Mouse (Mus musculus) embryo, embryonic 10 days (tissue): ENCODE measurements around the gene Eprs.
A peak's percentile ranks its signal among the peaks of the same experiment; 100 is the strongest.

Experiments used
- DNase-seq: peaks from one replicate; pipeline ENCODE4 v3.0.0-alpha.2; 2015; ENCODE audit warnings: low spot score

The Eprs gene

DNA sequence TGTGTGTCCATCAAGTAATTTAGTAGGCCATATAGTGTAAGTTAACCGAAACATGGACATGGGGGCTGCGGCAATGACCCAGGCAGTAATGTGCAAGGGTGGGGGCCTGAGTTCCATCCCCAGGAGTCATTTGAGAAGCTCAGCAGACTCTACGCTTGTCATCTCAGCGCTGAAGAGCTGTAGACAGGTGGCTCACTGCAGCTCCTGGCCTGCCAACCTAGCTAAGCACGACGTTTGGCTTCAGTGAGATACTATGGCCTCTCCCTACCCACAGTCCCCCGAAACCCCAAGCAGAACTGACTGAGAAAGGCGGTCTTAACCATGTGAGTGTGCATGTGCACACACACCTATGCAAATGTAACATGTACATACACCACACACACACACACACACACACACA is 88.2 kb downstream of the Eprs start:
- DNase-seq, result no peak

DNA sequence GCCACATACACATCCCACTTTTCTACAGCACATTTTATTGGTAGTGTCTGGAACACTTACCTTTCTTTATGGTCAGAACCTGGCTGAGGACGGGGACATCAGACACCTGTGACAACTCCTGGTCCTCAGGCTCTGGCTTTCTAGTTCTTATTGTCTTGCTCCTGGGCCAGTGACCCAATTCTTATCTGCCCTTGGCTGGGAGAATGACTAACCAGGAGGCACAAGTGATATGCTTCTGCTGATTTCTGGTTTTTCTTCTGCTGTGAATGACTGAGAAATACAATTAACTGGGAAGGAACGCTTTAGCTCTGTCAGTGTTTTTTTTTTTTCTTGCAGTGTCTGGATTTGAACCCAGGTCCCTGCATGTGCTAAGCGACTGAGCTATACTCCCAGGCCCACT is 88.7 kb downstream of the Eprs start:
- no peak for DNase-seq

DNA sequence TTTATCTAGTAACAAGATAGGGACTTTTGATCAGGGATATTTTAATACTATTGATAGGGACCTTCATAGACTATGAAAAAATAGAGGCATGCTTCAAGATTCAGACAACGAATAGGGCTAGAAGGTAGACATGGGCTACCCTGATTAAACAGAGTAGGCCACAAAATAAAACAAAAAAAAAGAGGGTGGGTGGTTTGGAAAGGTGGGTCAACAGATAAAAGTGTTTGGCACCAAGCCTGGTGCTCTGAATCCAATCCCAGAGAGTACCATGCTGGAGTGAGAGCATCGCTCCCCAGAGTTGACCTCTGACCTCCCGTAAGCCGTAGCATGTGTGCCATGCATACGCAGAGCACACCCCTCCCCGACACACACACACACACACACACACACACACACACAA is 89.6 kb downstream of the Eprs start:
- DNase-seq, result no peak

GRCm38 (mm10) chr1:185454144-185454543 is 91.3 kb downstream of the Eprs start:
- DNase-seq, result no peak

- DNase-seq, result peak; percentile 64
These were observed 91.7 kb downstream of the Eprs start, which contains the start of gene Slc30a10 for GRCm38 (mm10) chr1:185454575-185454954. TSS of gene Slc30a10 (plus strand) at chr1:185454848.

GRCm38 (mm10) chr1:185454955-185455701 is 92.3 kb downstream of the Eprs start:
- DNase-seq, result peak; percentile 69

- DNase-seq, result no peak
These were observed 93.5 kb downstream of the Eprs start for GRCm38 (mm10) chr1:185456327-185456726.

- no peak for DNase-seq
These were observed 97.3 kb downstream of the Eprs start for GRCm38 (mm10) chr1:185460096-185460495.

- DNase-seq, result no peak
These were observed 100.0 kb downstream of the Eprs start for GRCm38 (mm10) chr1:185462889-185463288.

- DNase-seq, result no peak
These were observed 106.7 kb downstream of the Eprs start for GRCm38 (mm10) chr1:185469551-185470021.

DNA sequence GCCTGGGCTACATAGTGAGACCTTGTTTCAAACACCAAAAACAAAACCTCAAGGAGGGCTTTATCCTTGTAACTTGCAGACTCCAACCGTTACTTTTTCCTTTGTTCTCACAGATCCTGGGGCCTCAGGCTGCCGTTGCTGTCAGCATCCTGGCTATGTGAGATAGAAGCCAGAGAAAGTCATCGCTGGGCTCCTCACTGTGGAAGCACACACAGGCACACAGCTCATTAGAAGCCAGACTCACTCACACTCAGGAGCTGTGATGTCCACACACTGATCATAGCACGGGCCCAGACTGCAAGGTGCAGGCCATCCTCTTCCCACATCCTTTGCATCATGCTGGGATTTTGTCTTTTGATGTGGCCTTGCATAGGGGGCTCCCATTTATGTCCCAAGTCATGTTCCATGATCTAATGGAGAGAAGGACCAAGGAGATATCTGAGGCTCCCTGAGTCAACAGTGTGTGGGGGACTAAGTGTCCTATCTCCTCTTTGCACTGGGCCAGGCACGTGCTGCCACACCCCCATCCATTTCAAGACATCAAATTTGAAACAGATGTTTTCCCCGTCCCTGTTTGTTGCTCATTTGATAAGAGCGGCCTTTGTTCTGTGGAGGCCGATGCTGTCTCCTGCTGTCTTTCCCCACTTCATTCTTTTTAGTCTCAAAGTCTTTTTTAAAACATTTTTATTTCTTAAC is 109.3 kb downstream of the Eprs start:
- DNase-seq, result peak; percentile 67

- DNase-seq, result no peak
These were observed 109.9 kb downstream of the Eprs start for GRCm38 (mm10) chr1:185472730-185473129.

DNA sequence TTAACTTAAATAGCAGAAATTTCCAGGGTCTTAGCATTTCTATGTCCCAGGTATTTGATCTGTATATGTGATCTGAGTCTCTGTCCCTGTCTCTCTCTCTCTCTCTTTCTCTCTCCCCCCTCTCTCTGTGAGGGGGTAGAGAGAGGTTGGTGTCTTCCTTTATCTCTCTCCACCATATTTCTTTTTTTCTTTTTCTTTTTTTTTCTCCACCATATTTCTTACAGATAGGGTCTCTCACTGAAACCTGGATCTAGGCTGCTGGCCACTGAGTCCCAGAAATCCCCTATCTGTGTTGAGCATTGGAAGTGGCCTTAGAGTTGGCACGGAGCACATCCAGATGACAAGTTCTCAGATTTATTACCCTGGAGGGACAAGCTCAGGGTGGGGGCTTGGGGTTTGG is 110.6 kb downstream of the Eprs start:
- no peak for DNase-seq
